Mouse (Mus musculus): Measurements from ENCODE around the gene Acad8.

- TF ChIP-seq CTCF (IDR thresholded peaks at IDR 0.05; ENCODE audit: low read depth, low read length) (no peak), GATA1 (IDR thresholded peaks at IDR 0.05; ENCODE audit: borderline replicate concordance, low read length) (no peak), TAL1 (conservative IDR thresholded peaks at IDR 0.05; ENCODE audit: low read depth, low read length) (no peak), GATA2 (IDR thresholded peaks at IDR 0.05; ENCODE audit: borderline replicate concordance, low read depth, low read length) (no peak)
These were observed 5.5 kb downstream of the Acad8 start for GRCm38 (mm10) chr9:26993900-26994299.

Data from G1E (cell line).